Mouse (Mus musculus): ENCODE results near the gene Zscan4-ps3. TPM values are rescaled to one million over a fixed set of nuclear protein-coding genes. Genes with fewer than 3 reads are reported as not detected.
"Not testable (repeated sequence)": the region's sequence is repeated elsewhere in the genome, so short reads cannot be mapped to it uniquely, and the experiment has no call there.

Zscan4-ps3 gene
- not detected in 2 replicates for polyA plus RNA-seq (2016; fragmentation: Nextera tagmentation; extraction: Ambion mirVana)

DNA sequence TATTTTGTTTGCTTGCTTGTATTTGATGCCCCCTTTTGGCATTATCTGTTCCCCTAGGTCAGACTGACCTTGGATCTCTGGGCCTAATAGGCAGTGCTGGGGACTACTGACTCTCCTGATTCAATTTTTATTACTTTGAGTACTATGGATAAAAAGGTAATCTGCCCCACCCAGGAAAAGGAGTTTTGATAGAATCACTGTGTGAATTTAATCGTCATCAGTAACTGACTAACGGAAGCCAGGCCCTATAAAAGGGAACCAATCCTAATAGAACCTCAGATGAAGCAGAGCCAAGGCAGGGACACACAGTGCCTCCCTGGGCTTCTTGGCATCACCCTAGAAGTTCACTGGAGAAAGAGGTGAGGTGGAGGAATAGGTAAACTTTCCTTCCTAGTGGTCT lies at the start of gene Zscan4-ps3:
Zscan4-ps3 (plus strand) TSS at position 301 of the 400 bp plus-strand sequence.
- not testable (repeated sequence) for H3K4me2 ChIP-seq (replicated peaks); H3K36me3 ChIP-seq; H3K27ac ChIP-seq (replicated peaks); H3K4me3 ChIP-seq; H3K27me3 ChIP-seq; ATAC-seq (ENCODE audit: low FRiP score, low read depth); H3K9ac ChIP-seq (replicated peaks); H3K9me3 ChIP-seq; H3K4me1 ChIP-seq
- 88% methylated on average over 2 of the region's 2 CpGs for WGBS

GRCm38 (mm10) chr7:11617082-11617481 lies 8.0 kb downstream of the Zscan4-ps3 start:
- H3K36me3 ChIP-seq; ATAC-seq (ENCODE audit: low FRiP score, low read depth); H3K4me3 ChIP-seq; H3K4me2 ChIP-seq (replicated peaks); H3K27me3 ChIP-seq; H3K9me3 ChIP-seq; H3K27ac ChIP-seq (replicated peaks); H3K9ac ChIP-seq (replicated peaks); H3K4me1 ChIP-seq: not testable (repeated sequence)
- 12% methylated on average over 8 of the region's 8 CpGs for WGBS

Other genes starting within 250 kb of the Zscan4-ps3 start
- not detected in 2 replicates for gene Zscan4f, start 211.4 kb upstream of the Zscan4-ps3 start, polyA plus RNA-seq (2016; fragmentation: Nextera tagmentation; extraction: Ambion mirVana)
- not detected in 2 replicates for gene Zscan4-ps2, start 95.0 kb upstream of the Zscan4-ps3 start, polyA plus RNA-seq (2016; fragmentation: Nextera tagmentation; extraction: Ambion mirVana)
- gene Vmn1r72, start 70.8 kb downstream of the Zscan4-ps3 start, polyA plus RNA-seq (2016; fragmentation: Nextera tagmentation; extraction: Ambion mirVana): not detected in 2 replicates
- not detected in 2 replicates for gene Vmn1r73, start 121.0 kb downstream of the Zscan4-ps3 start, polyA plus RNA-seq (2016; fragmentation: Nextera tagmentation; extraction: Ambion mirVana)
- not detected in 2 replicates for gene Vmn1r74, start 224.7 kb downstream of the Zscan4-ps3 start, polyA plus RNA-seq (2016; fragmentation: Nextera tagmentation; extraction: Ambion mirVana)

Data from midbrain, embryonic 12.5 days (tissue).